Mouse (Mus musculus): Measurements from ENCODE around the gene Ifnl2. TPM values are rescaled to one million over a fixed set of nuclear protein-coding genes. Genes with fewer than 3 reads are reported as not detected.
"Not testable (repeated sequence)": the region's sequence is repeated elsewhere in the genome, so short reads cannot be mapped to it uniquely, and the experiment has no call there.

Gene Ifnl2
- total RNA-seq (2021): not detected
- long read RNA-seq, experiment 1: 0 reads
- long read RNA-seq, experiment 2: 0 reads

- DNase-seq (ENCODE audit: low spot score in 2 of 2): not testable (repeated sequence)
Measured at GRCm38 (mm10) chr7:28510405-28510974, at the start of gene Ifnl2. TSS of gene Ifnl2 (minus strand) at chr7:28510455.

- DNase-seq (ENCODE audit: low spot score in 2 of 2): no peak
Measured at GRCm38 (mm10) chr7:28558486-28558885, 48.2 kb upstream of the Ifnl2 start.

- no peak for DNase-seq (ENCODE audit: low spot score in 2 of 2)
Measured at GRCm38 (mm10) chr7:28557708-28558107, 47.5 kb upstream of the Ifnl2 start.

- DNase-seq (ENCODE audit: low spot score in 2 of 2): no peak
Measured at GRCm38 (mm10) chr7:28557069-28557468, 46.8 kb upstream of the Ifnl2 start.

GRCm38 (mm10) chr7:28555939-28556535, 45.8 kb upstream of the Ifnl2 start:
- DNase-seq (ENCODE audit: low spot score in 2 of 2): no peak

- DNase-seq (ENCODE audit: low spot score in 2 of 2): no peak
Measured at GRCm38 (mm10) chr7:28553076-28553475, 42.8 kb upstream of the Ifnl2 start.

GRCm38 (mm10) chr7:28547628-28548027, 37.4 kb upstream of the Ifnl2 start:
- DNase-seq (ENCODE audit: low spot score in 2 of 2): no peak

GRCm38 (mm10) chr7:28547154-28547553, 36.9 kb upstream of the Ifnl2 start, which contains the start of gene Nccrp1:
TSS of gene Nccrp1 (minus strand) at chr7:28547254.
- no peak for DNase-seq (ENCODE audit: low spot score in 2 of 2)

GRCm38 (mm10) chr7:28546649-28547048, 36.4 kb upstream of the Ifnl2 start:
- no peak for DNase-seq (ENCODE audit: low spot score in 2 of 2)

- DNase-seq (ENCODE audit: low spot score in 2 of 2): no peak
Measured at GRCm38 (mm10) chr7:28545891-28546210, 35.6 kb upstream of the Ifnl2 start.

GRCm38 (mm10) chr7:28545048-28545890, 35.0 kb upstream of the Ifnl2 start:
- DNase-seq (ENCODE audit: low spot score in 2 of 2): no peak

GRCm38 (mm10) chr7:28544051-28544601, 33.9 kb upstream of the Ifnl2 start:
- DNase-seq (ENCODE audit: low spot score in 2 of 2): no peak

GRCm38 (mm10) chr7:28540526-28540925, 30.3 kb upstream of the Ifnl2 start, which contains the start of gene Sycn:
TSS of gene Sycn (plus strand) at chr7:28540885.
- no peak for DNase-seq (ENCODE audit: low spot score in 2 of 2)

GRCm38 (mm10) chr7:28538886-28539285, 28.6 kb upstream of the Ifnl2 start:
- DNase-seq (ENCODE audit: low spot score in 2 of 2): not testable (repeated sequence)

- no peak for DNase-seq (ENCODE audit: low spot score in 2 of 2)
Measured at GRCm38 (mm10) chr7:28532005-28532404, 21.8 kb upstream of the Ifnl2 start.

GRCm38 (mm10) chr7:28527922-28528719, 17.9 kb upstream of the Ifnl2 start:
- peak; percentile 47 to 70 for DNase-seq (ENCODE audit: low spot score in 2 of 2)

- DNase-seq (ENCODE audit: low spot score in 2 of 2): not testable (repeated sequence)
Measured at GRCm38 (mm10) chr7:28522536-28522935, 12.3 kb upstream of the Ifnl2 start, which contains the start of gene Ifnl3. TSS of gene Ifnl3 (plus strand) at chr7:28522836.

- no peak for DNase-seq (ENCODE audit: low spot score in 2 of 2)
Measured at GRCm38 (mm10) chr7:28511441-28511840, 1.2 kb upstream of the Ifnl2 start.

- DNase-seq (ENCODE audit: low spot score in 2 of 2): not testable (repeated sequence)
Measured at GRCm38 (mm10) chr7:28509121-28509520, 1.1 kb downstream of the Ifnl2 start.

GRCm38 (mm10) chr7:28505585-28505984, 4.7 kb downstream of the Ifnl2 start:
- DNase-seq (ENCODE audit: low spot score in 2 of 2): no peak

- no peak for DNase-seq (ENCODE audit: low spot score in 2 of 2)
Measured at GRCm38 (mm10) chr7:28495426-28495825, 14.8 kb downstream of the Ifnl2 start.

Measured in adrenal gland, postnatal 4 days (tissue).